Mouse (Mus musculus) thymus, adult 2 months (tissue): ENCODE measurements around the gene 9630041A04Rik.

Experiments used
- CTCF ChIP-seq: fragments of 200-500 bp; IDR thresholded peaks from 2 replicates; pipeline ENCODE4 v1.5.1; 2012; ENCODE audit warnings: mild to moderate bottlenecking, control low read depth, low read length, moderate library complexity, borderline replicate concordance; ENCODE audit not compliant: control insufficient read depth, poor library complexity, insufficient read depth; ENCODE audit errors: extremely low read depth
- POLR2A ChIP-seq: fragments of 200-500 bp; IDR thresholded peaks from 2 replicates; pipeline ENCODE4 v1.6.1; 2012; ENCODE audit warnings: mild to moderate bottlenecking, low read length, control low read depth, moderate library complexity; ENCODE audit not compliant: control insufficient read depth, poor library complexity, insufficient read depth; ENCODE audit errors: extremely low read depth

GRCm38 (mm10) chr9:101875306-101875705 is 13.7 kb downstream of the 9630041A04Rik start:
- no peak for TF ChIP-seq CTCF
- no peak for TF ChIP-seq POLR2A
